Comparison of ENCODE assay signal across 8 mouse cellular contexts in genomic region chr3:100554843-100555242, GRCm38 (mm10).
DNase-seq lines count a peak whose midpoint lies in the region; ATAC-seq lines count a peak whose summit lies in the region.

No protein-coding gene starts in this region.

- no peak overlapping the region for H3K9ac ChIP-seq in hindbrain, embryonic 12.5 days
- no peak overlapping the region for H3K9ac ChIP-seq in midbrain, embryonic 12.5 days (replicated peaks)
- no peak overlapping the region for H3K9ac ChIP-seq in midbrain, embryonic 16.5 days (ENCODE audit: low read depth, low read length)

- WGBS in hindbrain, embryonic 10.5 days, result 39% methylated on average over 5 of the region's 5 CpGs
- 47% methylated on average over 5 of the region's 5 CpGs for WGBS in hindbrain, embryonic 12.5 days
- WGBS in midbrain, embryonic 12.5 days, result 50% methylated on average over 5 of the region's 5 CpGs
- WGBS in midbrain, embryonic 16.5 days, result 46% methylated on average over 5 of the region's 5 CpGs

- no peaks in the 10 kb centered on the region for H3K27me3 ChIP-seq in hindbrain, embryonic 10.5 days (ENCODE audit: insufficient read depth, poor library complexity, severe bottlenecking)
- no peaks in the 10 kb centered on the region for H3K27me3 ChIP-seq in hindbrain, embryonic 12.5 days
- H3K27me3 ChIP-seq in midbrain, embryonic 12.5 days, result no peaks in the 10 kb centered on the region
- H3K27me3 ChIP-seq in midbrain, embryonic 16.5 days (ENCODE audit: control insufficient read depth, insufficient read depth, low read depth, low read length), result no peaks in the 10 kb centered on the region

- H3K36me3 ChIP-seq in hindbrain, embryonic 10.5 days, result no peaks in the 10 kb centered on the region
- H3K36me3 ChIP-seq in hindbrain, embryonic 12.5 days, result no peaks in the 10 kb centered on the region
- no peaks in the 10 kb centered on the region for H3K36me3 ChIP-seq in midbrain, embryonic 12.5 days
- no peaks in the 10 kb centered on the region for H3K36me3 ChIP-seq in midbrain, embryonic 16.5 days (ENCODE audit: control insufficient read depth, insufficient read depth, low read length)

- no peak overlapping the region for H3K27ac ChIP-seq in hindbrain, embryonic 10.5 days
- no peak overlapping the region for H3K27ac ChIP-seq in hindbrain, embryonic 12.5 days
- no peak overlapping the region for H3K27ac ChIP-seq in midbrain, embryonic 12.5 days (replicated peaks)
- H3K27ac ChIP-seq in midbrain, embryonic 16.5 days (ENCODE audit: low read length), result no peak overlapping the region

- DNase-seq in hindbrain, embryonic 10.5 days (ENCODE audit: low spot score), result peak; percentile 8
- peak; percentile 31 for DNase-seq in forelimb bud, embryonic 11.5 days (ENCODE audit: low read depth, low spot score)
- DNase-seq in retina, embryonic 14.5 days (ENCODE audit: low spot score), result peak; percentile 69
- DNase-seq in gastrocnemius, adult 18-20 months (ENCODE audit: low spot score), result no peak
- DNase-seq in layer of hippocampus, postnatal 36 days, result no peak

- no peak overlapping the region for H3K4me3 ChIP-seq in hindbrain, embryonic 10.5 days
- H3K4me3 ChIP-seq in hindbrain, embryonic 12.5 days, result no peak overlapping the region
- no peak overlapping the region for H3K4me3 ChIP-seq in midbrain, embryonic 12.5 days
- no peak overlapping the region for H3K4me3 ChIP-seq in midbrain, embryonic 16.5 days (ENCODE audit: low read depth, low read length)

- no peak overlapping the region for H3K4me2 ChIP-seq in hindbrain, embryonic 12.5 days (replicated peaks)
- no peak overlapping the region for H3K4me2 ChIP-seq in midbrain, embryonic 12.5 days (replicated peaks)
- H3K4me2 ChIP-seq in midbrain, embryonic 16.5 days (ENCODE audit: low read length), result no peak overlapping the region

- ATAC-seq in hindbrain, embryonic 12.5 days (ENCODE audit: low FRiP score), result no peak
- peak; percentile 41; the same call in 1 of the 2 replicates for ATAC-seq in midbrain, embryonic 12.5 days (ENCODE audit: low FRiP score, low read depth)
- no peak for ATAC-seq in midbrain, embryonic 16.5 days

- no peaks in the 10 kb centered on the region for H3K4me1 ChIP-seq in hindbrain, embryonic 10.5 days (replicated peaks)
- H3K4me1 ChIP-seq in hindbrain, embryonic 12.5 days, result no peaks in the 10 kb centered on the region
- H3K4me1 ChIP-seq in midbrain, embryonic 12.5 days, result no peaks in the 10 kb centered on the region
- no peaks in the 10 kb centered on the region for H3K4me1 ChIP-seq in midbrain, embryonic 16.5 days (ENCODE audit: control insufficient read depth, insufficient read depth, low read length)

- H3K9me3 ChIP-seq in hindbrain, embryonic 10.5 days, result no peaks in the 10 kb centered on the region
- H3K9me3 ChIP-seq in hindbrain, embryonic 12.5 days (replicated peaks), result no peaks in the 10 kb centered on the region
- H3K9me3 ChIP-seq in midbrain, embryonic 12.5 days, result no peaks in the 10 kb centered on the region
- H3K9me3 ChIP-seq in midbrain, embryonic 16.5 days (replicated peaks; ENCODE audit: control insufficient read depth, low read length, poor library complexity, severe bottlenecking), result no peaks in the 10 kb centered on the region

Comparison
In these comparisons a context has a peak if more than half of its experiments do, and no peak if none do; other contexts are left out.
1. DNase-seq: peak in hindbrain, embryonic 10.5 days (single experiment), forelimb bud, embryonic 11.5 days (single experiment) and retina, embryonic 14.5 days (single experiment); none in gastrocnemius, adult 18-20 months (single experiment) and layer of hippocampus, postnatal 36 days (0 of 2).